Mouse (Mus musculus) thymus, adult 18-20 months (tissue): ENCODE data around the gene Nme3.

Experiments
- DNase-seq, 2 experiments: peaks; one replicate each; pipeline ENCODE4 v3.0.0; 2022; ENCODE audit warnings: mixed read lengths in 2 of 2

Nme3 gene

DNA sequence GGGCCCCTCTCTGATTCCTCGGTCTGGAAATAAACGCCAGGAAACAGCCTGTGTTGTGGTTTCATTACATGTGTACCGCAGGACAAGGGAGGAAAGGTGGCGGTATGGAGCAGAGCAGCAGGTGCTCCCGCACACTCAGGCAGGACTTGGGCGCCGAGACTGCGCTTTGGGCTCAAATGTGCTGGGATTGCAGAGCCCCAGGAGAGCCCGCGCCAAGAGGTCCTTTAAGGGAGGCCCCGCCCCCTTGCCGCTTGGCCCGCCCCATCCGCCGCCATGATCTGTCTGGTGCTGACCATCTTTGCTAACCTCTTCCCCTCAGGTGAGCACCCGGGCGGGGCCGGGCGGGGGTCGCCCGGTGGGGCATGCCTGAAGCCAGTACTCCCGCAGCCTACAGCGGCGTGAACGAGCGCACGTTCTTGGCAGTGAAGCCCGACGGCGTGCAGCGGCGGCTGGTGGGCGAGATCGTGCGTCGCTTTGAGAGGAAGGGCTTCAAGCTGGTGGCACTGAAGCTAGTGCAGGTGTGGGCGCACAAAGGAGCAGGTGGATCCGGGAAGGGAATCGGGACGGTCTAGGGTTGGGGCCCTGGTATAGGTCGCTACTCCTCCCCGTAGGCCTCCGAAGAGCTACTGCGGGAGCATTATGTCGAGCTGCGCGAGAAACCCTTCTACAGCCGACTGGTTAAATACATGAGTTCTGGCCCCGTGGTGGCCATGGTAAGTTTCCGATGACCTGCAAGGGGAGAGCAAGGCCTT lies at the start of gene Nme3:
Gene Nme3 (plus strand): TSS at position 260 of the 752 bp plus-strand sequence.
- peak; percentile 64 to 70 for DNase-seq

DNA sequence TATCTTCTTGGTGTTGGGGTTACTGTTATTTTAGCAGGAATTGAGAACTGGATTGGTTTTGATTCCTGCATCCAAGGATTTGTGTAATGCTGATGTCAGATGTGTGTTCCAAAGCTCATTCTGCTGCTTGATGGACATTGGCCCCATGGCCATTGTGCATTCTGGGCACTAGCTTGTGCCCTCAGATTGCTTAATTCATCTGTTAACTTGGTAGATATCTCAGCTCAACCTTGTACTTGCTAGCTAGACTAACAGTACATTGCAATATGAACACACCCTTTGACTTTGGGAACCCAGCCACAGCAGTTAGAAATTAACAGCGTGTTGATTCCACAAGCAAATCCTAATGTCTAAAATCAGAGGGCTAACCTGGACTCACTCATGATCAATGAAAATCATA lies 48.9 kb upstream of the Nme3 start:
- no peak for DNase-seq

DNA sequence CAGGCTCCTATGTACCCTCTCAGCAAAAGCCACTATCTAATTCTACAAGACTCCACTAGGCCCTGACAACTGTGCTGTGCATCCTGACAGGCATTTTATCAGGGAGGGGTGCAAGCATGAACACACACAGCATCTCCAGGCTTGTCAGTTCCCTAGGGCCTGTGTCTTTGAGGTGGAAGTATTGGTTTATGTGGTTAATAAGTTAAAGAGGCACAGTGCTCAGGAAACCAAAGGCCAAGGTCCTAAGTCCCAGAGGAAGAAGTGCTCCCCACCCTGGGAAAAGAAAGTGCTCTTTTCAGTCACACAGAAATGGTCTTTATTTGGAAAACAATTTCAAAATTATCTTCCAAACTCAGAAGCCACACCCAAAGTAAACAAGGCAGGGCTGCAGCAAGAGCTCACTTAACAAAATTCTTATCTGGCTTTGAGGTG lies 47.7 kb upstream of the Nme3 start:
- DNase-seq = no peak

DNA sequence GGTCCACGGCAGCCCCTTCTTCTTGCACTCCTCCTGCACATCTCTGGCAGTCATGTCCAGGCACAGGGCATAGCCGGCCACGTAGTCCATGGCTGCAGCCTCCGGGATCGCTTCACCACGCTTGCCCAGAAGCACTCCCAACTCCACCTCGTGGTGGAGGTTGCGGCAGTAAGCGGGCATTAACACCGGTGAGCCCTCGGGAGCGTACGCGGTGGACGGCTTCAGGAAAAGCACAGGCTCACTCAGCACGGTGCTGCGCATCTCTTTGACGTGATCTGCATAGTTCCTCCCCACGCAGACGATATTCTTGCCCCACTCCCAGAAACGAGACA lies 46.6 kb upstream of the Nme3 start:
- DNase-seq = no peak

DNA sequence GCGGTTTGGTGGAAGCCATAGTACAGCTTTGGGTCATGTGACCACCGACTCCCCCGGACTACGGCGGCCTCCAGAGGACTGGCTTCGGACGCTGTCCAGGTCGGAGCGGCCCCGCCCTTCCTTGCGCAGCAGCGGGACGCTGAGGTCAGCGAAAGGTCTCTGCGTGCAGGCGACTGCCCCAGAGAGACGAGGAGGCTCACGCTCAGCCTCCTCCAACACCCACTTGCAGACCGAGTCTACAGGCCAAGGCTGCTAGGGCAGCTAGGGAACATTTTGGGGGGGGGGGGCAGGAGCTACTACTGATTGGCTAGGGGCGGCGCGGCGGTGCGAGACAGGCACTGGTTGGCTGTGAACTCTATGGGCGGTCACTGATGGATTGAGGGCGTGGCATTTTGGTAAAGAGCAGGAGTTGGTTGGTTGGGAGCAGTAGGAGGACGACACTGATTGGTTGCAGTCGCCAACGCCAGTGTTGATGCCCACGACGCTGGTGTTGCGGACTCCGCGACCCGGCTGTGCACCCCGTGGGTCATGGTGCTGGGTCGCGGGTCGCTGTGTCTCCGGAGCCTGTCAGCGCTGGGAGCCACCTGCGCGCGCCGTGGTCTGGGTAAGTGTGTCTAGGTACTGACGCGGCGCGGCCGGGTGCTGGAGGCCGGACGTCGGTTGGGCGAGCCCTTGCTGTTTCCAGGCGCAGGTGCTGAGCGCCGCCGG lies 46.1 kb upstream of the Nme3 start, which contains the start of gene Fahd1:
Gene Fahd1 (minus strand): TSS at position 300 of the 708 bp plus-strand sequence.
- peak; percentile 93 to 96 for DNase-seq

DNA sequence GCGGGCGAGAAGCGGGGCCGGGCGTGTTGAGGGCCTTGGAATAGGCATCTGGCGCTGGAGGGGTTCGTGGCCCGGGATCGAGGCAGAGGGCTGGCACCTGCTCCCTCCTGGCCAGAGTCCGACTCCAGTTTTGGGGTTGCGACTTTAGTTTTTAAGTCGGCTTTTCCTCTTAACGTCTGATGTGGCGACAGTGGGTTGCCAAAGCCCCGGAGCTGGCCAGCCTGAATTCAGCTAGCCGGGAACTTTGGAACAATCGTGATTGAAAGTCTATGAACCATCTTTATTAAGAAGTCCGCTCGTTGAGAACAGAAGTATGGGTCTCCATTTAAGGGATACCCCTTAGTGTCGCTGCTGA lies 45.5 kb upstream of the Nme3 start:
- DNase-seq = no peak

DNA sequence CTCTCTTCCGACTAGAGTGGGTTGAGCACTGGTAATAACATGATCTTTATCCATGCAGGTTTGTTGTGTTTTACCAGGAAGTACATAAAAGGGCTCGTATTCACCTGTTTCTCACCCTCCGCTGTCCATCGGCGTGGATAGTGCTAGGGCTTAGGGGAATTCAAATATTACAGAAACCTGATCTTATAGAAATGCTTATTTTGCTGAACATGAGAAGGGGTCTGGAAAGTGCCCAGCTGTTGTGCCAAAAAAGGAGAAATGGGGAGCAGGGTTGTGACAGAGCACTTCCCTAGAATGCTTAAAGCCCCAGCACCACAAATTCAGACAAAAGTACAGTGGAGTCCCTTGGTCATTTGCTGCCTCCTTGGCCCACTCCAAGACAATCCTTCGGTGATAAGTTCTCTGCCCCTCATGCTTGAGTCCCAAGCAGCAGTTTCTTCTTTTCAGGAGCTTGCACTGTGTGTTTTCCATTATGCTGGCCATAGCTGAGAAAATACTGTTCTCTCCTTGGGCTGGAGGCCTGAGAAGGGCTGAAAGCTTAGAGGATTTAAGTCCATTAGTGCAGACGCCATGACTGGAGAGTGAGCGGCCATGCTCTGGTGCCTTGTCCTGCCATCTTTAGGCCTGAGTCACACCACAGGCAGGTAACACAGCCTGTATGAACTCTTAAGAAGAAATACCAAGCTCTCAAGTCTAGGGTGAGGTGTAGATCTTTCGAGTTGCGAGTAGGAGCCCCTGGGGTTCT lies 44.7 kb upstream of the Nme3 start:
- no peak for DNase-seq

DNA sequence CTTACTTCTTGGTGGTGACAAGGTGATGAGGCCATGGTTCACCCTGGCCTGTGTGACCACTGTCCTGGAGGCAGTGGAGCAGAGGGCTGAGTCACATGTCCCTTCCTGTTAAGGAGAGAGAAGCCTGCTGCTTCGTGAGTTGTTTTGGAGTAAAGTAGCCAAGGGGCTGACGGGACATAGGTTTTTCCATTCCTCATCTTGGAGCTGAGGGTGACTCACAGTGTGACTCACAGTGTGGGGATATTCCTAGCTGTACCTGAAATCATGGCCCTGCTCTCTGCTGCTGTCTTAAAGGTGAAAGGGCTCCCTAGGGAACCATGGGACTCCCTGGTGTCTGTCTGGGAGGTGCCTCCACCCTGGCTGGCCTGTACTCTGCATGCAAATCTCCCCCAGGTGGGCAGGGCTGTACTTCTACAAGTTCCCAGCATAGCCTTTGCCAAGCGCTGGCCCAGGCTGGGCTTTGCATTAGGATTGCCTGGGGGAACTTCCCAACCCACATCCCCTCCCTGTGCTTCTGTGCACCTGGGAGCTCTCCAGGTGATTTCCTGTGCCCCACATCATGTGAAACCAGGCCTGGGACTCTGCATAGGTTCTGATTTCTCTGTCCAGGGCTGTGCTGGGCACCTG lies 40.3 kb upstream of the Nme3 start:
- DNase-seq = no peak

DNA sequence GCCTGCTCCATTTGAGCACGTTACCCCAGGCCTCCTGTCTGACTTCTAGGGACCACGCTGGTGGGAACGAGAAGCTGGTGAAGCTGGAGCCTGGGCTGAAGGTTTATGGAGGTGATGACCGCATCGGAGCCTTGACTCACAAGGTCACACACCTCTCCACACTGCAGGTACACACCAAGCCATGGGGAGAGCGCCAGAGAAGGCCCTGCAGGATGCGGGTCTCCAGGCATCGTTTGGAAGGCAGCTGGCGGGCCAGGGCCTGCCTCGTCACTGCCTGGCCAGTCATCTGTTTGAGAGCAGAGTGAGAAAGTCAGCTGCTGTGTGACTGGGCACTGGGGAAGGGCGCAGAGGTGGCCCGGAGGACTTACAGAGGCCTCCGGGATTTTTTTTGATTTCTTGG lies 39.7 kb upstream of the Nme3 start:
- DNase-seq = no peak

DNA sequence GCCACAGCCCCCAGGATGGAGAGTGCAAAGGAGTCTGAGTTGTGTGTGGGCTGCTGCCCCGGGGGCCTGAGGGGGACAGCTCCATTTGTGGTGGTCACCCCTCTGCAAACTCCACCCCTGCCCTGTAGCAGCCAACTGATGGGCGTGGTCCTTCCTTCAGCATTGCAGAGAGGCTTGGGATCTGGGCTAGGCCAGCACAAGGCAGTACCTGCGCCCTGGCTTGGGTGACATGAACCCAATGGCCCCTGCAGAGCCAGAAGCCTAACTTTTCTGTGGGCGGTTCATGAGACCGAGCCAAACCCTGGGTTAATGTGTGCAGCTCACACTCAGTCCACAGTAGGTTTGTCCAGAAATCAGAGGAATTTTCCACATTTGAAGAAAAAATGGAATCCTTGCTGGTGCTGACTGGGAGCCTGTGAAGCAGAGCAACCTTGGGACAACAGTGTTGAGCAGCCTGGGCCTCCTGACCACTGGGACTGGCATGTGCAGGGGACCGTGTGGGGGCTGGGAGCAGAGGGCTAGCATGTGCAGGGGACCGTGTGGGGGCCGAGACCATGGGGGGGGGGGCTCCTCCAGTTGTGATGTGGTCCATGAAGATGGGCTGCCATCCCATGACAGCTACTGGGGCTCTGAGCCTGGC lies 38.3 kb upstream of the Nme3 start:
- no peak for DNase-seq

DNA sequence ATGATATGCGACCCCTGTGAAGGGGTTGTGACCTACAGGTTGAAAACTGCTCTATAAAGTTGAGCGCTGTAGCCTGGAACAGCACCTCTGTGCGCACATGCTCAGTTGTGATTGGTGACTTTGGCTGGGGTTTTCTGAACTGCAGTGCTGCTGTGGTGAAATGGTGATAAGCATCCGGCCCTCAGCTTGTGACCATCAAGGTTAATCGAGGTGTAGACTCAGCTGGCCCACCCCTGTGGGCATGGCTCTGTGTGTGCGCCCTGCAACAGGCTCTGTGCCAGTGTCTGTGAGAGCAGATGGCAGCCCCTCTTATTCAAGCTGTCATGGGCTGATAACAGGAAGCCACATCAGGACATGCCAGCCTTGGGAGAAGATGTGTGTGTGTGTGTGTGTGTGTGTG lies 37.3 kb upstream of the Nme3 start:
- DNase-seq = no peak

DNA sequence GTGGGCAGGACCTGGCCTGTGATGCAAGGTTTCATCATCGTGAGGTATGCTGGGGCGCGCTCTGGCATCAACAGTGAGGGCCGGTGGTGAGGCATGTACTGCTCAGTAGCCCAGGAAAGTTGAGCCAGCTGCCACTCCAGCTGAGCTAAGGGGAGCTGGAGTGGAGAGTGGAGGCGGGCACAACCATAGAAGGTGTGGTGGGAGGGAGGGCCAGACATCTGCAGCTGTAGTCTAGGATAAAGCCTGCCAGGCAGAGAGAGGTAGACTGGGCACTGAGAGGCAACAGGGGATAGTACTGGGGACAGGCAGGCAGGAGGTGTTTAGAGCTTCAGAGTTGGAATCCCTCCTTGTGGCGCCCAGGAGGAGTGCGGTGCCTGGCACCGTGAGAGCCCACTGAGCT lies 36.2 kb upstream of the Nme3 start:
- DNase-seq = no peak

DNA sequence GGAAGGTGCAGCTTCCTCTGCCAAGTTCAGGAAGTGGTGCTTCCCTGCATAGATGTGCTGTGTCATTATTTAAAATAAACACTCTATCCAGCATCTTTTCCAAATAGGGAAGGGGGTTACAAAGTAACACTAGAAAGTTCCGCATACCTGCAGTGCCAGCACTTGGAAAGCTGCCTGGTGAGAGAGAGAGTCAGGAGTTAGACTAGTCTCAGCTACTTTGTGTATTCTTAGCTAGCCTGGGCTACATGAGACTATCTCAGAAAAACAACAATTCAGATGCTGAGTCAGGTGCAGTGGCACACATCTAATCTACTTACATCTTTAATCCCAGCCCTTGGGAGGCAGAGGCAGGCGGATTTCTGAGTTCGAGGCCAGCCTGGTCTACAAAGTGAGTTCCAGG lies 34.5 kb upstream of the Nme3 start:
- no peak for DNase-seq

DNA sequence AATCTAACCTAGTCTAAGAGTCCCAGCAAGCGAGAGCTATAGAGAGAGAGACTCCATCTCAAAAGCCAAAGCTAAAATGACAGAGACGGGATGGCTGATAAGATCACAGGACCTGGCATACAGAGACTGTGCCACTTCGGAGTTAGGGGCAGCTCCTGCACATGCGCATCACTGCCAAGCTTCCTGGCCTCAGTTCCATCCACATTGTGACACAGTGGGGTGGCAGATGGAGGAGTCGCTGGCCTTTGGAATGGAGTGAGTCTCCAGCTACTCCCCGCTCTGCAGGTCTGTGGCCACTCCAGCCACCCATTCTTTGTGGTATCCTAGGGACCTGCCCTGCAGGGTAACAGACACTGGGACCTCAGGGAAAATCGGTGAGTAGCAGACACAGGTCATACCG lies 30.5 kb upstream of the Nme3 start, which contains the start of gene Igfals:
Gene Igfals (plus strand): TSS at position 222 of the 400 bp plus-strand sequence.
- DNase-seq = no peak

DNA sequence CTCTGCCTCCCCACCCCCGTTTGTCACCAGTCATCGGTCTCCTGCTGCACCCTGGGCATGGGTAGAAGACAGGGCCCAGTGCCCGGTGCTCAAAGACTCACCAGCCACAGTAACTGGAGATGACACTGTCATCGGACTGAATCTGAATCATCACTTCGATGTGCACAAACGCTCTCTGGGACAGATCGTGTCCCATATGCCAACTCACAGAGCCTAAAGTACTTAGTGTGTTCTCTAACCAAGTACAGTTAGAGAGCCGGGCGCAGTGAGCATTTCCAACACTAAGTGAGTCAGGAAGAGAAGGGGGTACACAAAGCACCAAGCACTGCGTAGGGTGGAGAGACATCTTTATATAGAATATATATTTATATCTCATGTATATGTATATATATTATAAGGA lies 28.4 kb upstream of the Nme3 start:
- no peak for DNase-seq

DNA sequence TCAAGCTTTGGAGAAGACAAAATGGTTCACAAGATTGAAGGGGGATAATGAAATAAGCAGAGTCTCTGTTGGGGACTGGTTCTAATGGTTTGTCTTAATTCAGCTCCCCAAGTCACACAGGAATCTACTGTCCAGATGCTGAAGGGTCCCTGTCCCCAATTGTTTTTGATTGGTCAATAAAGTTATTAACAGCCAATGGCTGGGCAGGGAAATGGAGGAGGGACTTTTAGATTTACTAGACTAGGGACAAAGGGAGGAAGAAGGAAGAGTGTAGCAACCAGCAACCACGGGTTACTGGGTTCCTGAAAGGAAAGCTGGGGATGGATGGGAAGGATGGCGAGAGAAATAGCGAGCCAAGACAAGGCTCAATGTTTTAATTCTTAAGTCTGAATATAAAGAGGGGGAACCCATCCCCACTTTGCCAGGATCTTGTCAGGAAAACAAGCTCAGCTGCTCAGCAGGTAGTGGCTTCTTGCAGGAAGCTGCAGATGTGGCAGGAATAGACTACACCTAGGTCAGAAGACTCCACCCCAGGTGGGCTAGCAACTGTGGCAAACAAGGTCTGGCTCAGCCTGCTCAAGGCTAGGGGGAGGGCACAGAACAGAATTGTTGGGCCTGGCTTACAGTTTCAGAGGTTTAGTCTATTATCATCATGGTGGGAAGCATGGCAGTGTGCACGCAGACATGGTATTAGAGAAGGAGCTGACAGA lies 22.4 kb upstream of the Nme3 start:
- no peak for DNase-seq

DNA sequence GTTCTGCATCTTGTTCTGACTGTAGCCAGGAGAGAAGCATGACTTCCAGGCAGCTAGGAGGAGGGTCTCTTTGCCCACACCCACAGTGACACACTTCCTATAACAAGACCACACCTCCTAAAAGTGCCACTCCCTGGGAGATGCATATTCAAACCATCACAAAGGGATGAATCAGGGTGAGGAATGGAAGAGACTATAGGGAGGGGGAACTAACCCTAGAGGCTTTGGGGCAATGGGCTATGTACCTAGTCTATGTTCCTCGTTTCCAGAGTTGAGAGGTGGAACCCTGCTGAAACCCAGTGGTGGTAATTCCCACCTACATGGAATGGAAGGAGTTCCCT lies 21.9 kb upstream of the Nme3 start:
- DNase-seq = no peak

DNA sequence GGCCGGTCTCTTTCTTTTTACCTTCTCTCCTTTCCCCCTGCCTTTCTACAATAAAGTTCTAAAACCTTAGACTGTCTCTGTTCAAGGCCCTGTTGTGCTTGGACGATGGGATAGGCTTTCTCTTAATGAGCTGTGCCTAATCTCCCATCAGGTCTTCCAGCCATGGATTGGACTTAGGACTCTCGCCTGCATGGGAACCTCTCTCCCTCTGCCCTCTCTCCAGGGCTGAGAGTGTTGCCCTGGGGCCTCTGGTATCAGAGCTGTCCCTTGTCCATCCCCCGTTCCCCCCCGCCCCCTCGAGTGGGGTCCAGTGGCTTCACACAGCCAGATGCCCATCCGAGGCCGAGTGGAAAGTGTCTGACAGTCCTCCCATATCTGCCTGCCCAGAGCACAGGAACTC lies 21.3 kb upstream of the Nme3 start:
- DNase-seq = no peak

DNA sequence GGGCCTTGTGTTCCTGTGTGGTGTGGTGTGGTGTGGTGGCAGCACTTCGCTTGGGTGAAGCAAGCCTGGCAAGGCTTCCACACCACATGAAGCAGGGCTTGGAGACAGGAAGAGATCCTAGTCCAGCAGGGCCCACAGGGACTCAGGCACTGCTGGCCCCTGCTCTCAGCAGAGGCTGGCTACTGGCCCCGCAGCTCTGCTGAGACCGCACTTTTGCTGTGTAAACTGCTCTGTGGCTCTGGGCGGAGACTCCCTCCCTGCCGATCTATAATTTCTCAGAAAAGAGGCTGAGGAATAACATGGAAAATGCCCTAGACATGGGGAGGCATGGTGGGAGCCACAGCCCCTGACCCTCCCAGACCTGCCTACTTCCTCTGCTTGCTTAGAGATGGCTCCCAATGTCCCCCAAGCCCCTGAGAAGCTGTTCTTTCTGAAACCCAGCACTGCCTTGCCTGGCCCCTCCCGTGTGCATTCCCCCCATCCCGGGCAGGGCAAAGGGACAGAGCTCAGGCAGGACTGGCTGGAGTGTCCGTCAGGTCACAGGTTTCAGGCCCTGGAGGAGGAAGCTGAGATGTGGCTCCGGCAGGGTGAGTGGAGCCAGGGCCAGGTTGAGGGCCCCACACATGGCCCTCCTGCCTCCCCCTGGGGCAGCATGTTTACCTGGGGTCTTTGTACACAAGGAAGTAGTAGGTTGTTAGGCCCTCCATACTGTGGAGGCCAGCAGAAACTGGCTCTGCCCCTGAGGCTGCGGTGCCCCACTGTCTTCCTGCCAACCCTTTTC lies 18.8 kb upstream of the Nme3 start:
- DNase-seq = no peak

DNA sequence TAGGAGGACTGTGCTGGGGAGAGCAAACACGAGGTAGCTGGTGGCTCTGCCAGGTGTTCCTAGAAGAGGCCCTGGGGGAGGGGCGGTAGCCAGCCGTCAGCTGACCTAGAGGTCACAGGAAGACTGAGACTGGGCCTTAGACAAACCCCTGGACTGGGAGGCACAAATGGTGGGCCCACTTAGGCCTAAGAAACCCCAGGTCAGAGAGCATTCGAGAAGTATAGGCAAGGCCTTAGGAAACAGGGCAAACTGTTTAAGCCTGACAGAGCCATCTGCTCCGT lies 18.2 kb upstream of the Nme3 start:
- DNase-seq = peak in 1 of 2 experiments; percentile 51

DNA sequence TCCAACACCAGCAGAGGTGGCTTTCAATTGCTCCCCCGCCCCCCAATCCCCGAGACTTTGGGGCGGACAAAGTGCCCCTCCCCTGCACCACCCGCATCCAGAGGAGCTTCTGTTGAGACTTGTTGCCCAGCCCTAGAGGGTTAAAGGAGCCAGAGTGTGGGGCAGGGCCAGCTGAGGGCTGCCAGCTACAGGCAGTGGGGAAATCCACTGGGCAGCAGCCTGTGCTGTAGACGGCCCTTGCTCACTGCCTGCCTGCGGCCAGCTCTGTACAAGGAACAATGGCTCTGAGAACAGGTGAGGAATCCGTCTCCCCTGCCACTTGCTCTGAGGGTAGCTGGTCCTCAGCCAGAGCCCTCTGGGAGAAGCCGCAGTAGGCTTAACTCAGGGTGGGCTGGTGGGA lies 17.8 kb upstream of the Nme3 start:
- no peak for DNase-seq
